Mouse (Mus musculus) left cerebral cortex, postnatal 10 days (tissue): ENCODE data around the gene Atg5. TPM values are rescaled to one million over a fixed set of nuclear protein-coding genes. Genes with fewer than 3 reads are reported as not detected.
"Not testable (repeated sequence)": the region's sequence is repeated elsewhere in the genome, so short reads cannot be mapped to it uniquely, and the experiment has no call there.

Source experiments
- DNase-seq, 2 experiments: peaks; one replicate each; pipeline ENCODE4 v3.0.0; 2021 to 2022; ENCODE audit warnings: low spot score in 2 of 2, mixed read lengths in 1 of 2; ENCODE audit errors: extremely low spot score in 1 of 2
- intact Hi-C: fragments of 180-260 bp; cut with DNase I; formaldehyde crosslinking; loops from one replicate; pipeline ENCODE4 v1.15.1; 2025
- total RNA-seq, 2 experiments: library from RNA; stranded (reverse); gene quantifications; 2 replicates each; pipeline ENCODE4 v1.2.3; 2021

Gene Atg5
- total RNA-seq, 2 experiments from 2014 or later, result 20.8 to 22.9 TPM

DNA sequence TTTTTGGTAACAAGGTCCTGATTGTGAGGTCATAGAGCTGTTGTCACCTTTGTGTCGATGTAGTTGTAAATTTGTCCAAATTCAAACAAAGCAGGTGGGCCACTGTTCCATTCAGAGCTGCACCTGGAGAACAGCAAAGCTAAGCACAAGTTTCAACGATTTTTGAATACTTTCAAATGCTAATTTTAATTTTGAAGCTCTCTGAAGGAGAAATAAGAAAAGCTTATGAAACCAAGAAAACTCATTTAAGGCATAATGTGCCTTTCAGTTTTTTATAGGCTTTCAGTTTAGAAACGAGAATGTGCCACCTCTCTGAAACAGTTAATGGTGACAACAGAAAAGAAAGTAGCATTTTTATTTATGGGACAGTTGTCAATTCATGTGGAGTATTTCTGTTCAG is 36.7 kb downstream of the Atg5 start:
- intact Hi-C loops, result no loop called here
- no peak for DNase-seq

GRCm38 (mm10) chr10:44306308-44306707 is 38.1 kb downstream of the Atg5 start:
- intact Hi-C loops, result no loop called here
- no peak for DNase-seq

- intact Hi-C loops, result no loop called here
- no peak for DNase-seq
Measured at GRCm38 (mm10) chr10:44308280-44308679, 40.1 kb downstream of the Atg5 start.

GRCm38 (mm10) chr10:44309250-44309649 is 41.1 kb downstream of the Atg5 start:
- no peak for DNase-seq
- intact Hi-C loops, result no loop called here

GRCm38 (mm10) chr10:44315276-44315675 is 47.1 kb downstream of the Atg5 start:
- DNase-seq, result no peak
- intact Hi-C loops, result no loop called here

GRCm38 (mm10) chr10:44316280-44317270 is 48.4 kb downstream of the Atg5 start:
- intact Hi-C loops, result no loop called here
- no peak for DNase-seq

DNA sequence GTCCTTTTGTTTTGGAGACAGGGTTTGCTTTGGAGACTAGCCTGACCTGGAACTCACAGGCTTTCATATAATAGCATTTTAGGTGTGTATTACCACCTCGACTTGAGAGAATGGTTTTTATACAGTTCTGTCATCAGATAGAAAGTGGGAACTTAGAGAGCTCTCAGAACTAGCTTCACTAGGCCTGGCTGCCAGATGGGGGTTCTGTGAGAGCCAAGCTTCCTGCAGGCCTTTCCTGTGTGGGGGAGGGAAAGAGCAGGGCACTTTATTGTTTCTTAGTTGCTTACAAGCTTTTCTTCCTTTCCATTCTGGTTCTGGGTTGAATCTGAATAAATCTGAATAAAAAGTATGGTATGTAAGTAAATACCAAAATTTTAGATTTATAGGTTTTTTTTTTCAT is 54.0 kb downstream of the Atg5 start:
- intact Hi-C loops, result loop anchor here (10.0 kb wide), 1 partner anchor 673 kb away; no protein-coding TSS in a partner anchor
- peak in 1 of 2 experiments; percentile 61 for DNase-seq

DNA sequence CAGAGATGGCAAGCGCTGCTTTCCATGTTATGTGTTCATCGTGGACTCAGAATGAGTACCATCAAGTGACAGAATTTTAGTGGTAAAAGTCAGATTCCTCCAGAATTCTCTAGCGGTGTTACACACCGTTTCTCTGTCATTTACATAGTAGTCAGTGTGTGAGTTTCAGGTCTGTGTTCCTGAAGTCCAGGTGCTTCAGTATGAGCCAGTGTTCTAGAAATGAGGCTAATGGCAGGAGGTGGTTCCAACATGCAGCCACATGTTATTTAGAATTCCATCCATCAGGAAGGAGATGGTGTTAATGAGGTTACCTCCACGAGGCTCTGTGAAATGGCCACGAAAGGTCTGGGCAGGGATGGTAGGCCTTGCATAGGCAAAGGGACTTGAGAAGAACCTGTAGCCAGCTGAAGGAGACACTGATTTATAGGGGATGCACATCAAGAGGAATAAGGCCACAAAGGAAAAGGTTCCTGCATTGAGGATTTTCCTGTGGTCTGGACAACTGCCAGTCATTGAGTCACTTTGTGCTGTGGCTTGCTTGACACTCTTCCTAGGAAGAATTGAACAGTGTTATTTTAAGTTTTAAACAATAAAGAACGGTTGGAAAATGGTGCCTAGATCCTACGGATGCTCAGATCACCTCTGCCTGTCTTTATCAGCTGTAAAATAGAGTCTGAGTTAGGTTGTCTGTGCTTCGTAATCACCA is 55.1 kb downstream of the Atg5 start:
- intact Hi-C loops, result loop anchor here (10.0 kb wide), 1 partner anchor 672 kb away; no protein-coding TSS in a partner anchor
- no peak for DNase-seq

GRCm38 (mm10) chr10:44323836-44324235 is 55.7 kb downstream of the Atg5 start:
- intact Hi-C loops, result loop anchor here (10.0 kb wide), 1 partner anchor 671 kb away; no protein-coding TSS in a partner anchor
- no peak for DNase-seq

GRCm38 (mm10) chr10:44325551-44326500 is 57.7 kb downstream of the Atg5 start:
- intact Hi-C loops, result loop anchor here (10.0 kb wide), 1 partner anchor 669 kb away; no protein-coding TSS in a partner anchor
- DNase-seq, result no peak

- DNase-seq, result no peak
- intact Hi-C loops, result loop anchor here (10.0 kb wide), 1 partner anchor 668 kb away; no protein-coding TSS in a partner anchor
Measured at GRCm38 (mm10) chr10:44327057-44327456, 58.9 kb downstream of the Atg5 start.

GRCm38 (mm10) chr10:44328347-44328746 is 60.2 kb downstream of the Atg5 start:
- DNase-seq, result peak; percentile 45 to 63
- intact Hi-C loops, result loop anchor here (10.0 kb wide), 1 partner anchor 666 kb away; no protein-coding TSS in a partner anchor

- DNase-seq, result no peak
Measured at GRCm38 (mm10) chr10:44330717-44331116, 62.6 kb downstream of the Atg5 start.

DNA sequence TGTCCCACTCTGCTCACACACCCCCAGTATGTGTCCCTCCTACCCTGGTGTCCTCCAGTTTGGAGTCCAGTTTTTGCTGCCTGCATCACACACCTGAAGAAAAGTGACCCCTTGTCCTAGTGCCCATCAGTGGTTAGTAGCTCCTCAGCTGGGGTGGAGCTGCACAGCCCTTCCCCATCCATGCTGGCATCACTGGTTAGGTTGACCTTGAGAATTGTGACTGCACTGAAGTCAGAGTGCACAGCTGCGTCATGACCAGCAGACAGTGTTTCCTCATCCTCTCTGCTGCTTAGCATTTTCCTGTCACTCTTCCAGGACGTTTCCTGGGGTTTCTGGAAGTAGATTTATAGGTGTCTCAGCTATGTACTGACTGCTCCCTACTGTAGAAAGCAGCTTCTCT is 63.3 kb downstream of the Atg5 start:
- DNase-seq, result no peak
- intact Hi-C loops, result loop anchor here (5.0 kb wide), 1 partner anchor 121 kb away; no protein-coding TSS in a partner anchor

More at GRCm38 (mm10) chr10:44330717-44331116, 62.6 kb downstream of the Atg5 start:
- intact Hi-C loops, result loop anchor here (5.0 kb wide), 1 partner anchor 122 kb away; no protein-coding TSS in a partner anchor

- intact Hi-C loops, result loop anchor here (5.0 kb wide), 1 partner anchor 120 kb away; no protein-coding TSS in a partner anchor
Measured at GRCm38 (mm10) chr10:44332656-44333055, 64.5 kb downstream of the Atg5 start.

GRCm38 (mm10) chr10:44336641-44337382 is 68.7 kb downstream of the Atg5 start:
- intact Hi-C loops, DNase-seq: not testable (repeated sequence)

More at GRCm38 (mm10) chr10:44332656-44333055, 64.5 kb downstream of the Atg5 start:
- not testable (repeated sequence) for DNase-seq

DNA sequence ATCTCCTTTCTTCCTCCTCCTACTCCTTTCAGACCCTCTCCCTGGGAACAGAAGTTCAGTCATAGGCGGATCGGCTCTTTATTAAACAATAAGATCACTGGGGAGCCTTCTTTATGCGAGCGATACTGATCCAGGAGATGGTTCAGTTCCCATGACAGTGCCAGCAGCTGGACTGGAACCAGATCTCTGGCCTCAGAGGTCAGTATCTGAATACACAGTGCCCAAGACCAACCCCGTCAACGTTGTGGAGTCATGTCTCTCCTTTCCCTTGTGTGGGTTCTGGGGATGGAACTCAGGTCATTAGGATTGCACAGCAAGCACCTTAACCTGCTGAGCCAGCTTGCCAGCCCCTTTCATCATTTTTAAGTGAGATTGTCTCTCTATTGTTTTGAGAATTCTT is 70.4 kb downstream of the Atg5 start:
- DNase-seq, result no peak
- intact Hi-C loops, result no loop called here
